Mouse (Mus musculus): ENCODE measurements at regions not wholly inside any gene's neighbourhood (a gene's known extent, or its start where the extent isn't known, plus 50 kb on each side); places are given as distances from the start of the nearest gene placed in this dataset.

- Histone ChIP-seq H3K36me3 (replicated peaks) (no peaks in the 10 kb centered on the region), H3K4me2 (no peak overlapping the region), H3K9ac (no peak overlapping the region), H3K27me3 (no peaks in the 10 kb centered on the region), H3K4me3 (replicated peaks) (no peak overlapping the region), H3K4me1 (peaks cover 4% of the 10 kb centered on the region; the same call in 1 of the 2 replicates), H3K27ac (no peak overlapping the region), H3K9me3 (no peaks in the 10 kb centered on the region)
- no peak for ATAC-seq (ENCODE audit: low FRiP score)
- 88% methylated on average over 3 of the region's 3 CpGs for WGBS
These were observed 172.0 kb upstream of the Ctso start for GRCm38 (mm10) chr3:81760383-81760782.

- no peak for ATAC-seq (ENCODE audit: low FRiP score)
- H3K9ac ChIP-seq = no peak overlapping the region
- H3K36me3 ChIP-seq (replicated peaks) = no peaks in the 10 kb centered on the region
- 39% methylated on average over 2 of the region's 2 CpGs for WGBS
- no peak overlapping the region for H3K4me2 ChIP-seq
- no peaks in the 10 kb centered on the region for H3K9me3 ChIP-seq
- H3K27ac ChIP-seq = no peak overlapping the region
- no peak overlapping the region for H3K4me3 ChIP-seq (replicated peaks)
- H3K27me3 ChIP-seq = no peaks in the 10 kb centered on the region
- H3K4me1 ChIP-seq = peaks cover 4% of the 10 kb centered on the region; the same call in 1 of the 2 replicates
These were observed 171.5 kb upstream of the Ctso start for GRCm38 (mm10) chr3:81760914-81761313.

- WGBS = 87% methylated on average over 3 of the region's 3 CpGs
- no peak overlapping the region for H3K9ac ChIP-seq
- H3K4me3 ChIP-seq (replicated peaks) = no peak overlapping the region
- H3K27me3 ChIP-seq = no peaks in the 10 kb centered on the region
- no peak for ATAC-seq (ENCODE audit: low FRiP score)
- H3K9me3 ChIP-seq = no peaks in the 10 kb centered on the region
- H3K36me3 ChIP-seq (replicated peaks) = no peaks in the 10 kb centered on the region
- no peaks in the 10 kb centered on the region for H3K4me1 ChIP-seq
- H3K4me2 ChIP-seq = no peak overlapping the region
- H3K27ac ChIP-seq = no peak overlapping the region
These were observed 160.6 kb upstream of the Ctso start for GRCm38 (mm10) chr3:81771812-81772211.

- ATAC-seq (ENCODE audit: low FRiP score) = no peak
- Histone ChIP-seq H3K27ac (no peak overlapping the region), H3K4me2 (no peak overlapping the region), H3K9me3 (no peaks in the 10 kb centered on the region), H3K27me3 (no peaks in the 10 kb centered on the region), H3K36me3 (replicated peaks) (no peaks in the 10 kb centered on the region), H3K9ac (no peak overlapping the region), H3K4me3 (replicated peaks) (no peak overlapping the region), H3K4me1 (no peaks in the 10 kb centered on the region)
These were observed 159.4 kb upstream of the Ctso start for GRCm38 (mm10) chr3:81773012-81773411.

- no peak for ATAC-seq (ENCODE audit: low FRiP score)
- no peaks in the 10 kb centered on the region for H3K36me3 ChIP-seq (replicated peaks)
- 93% methylated on average over 9 of the region's 9 CpGs for WGBS
- no peak overlapping the region for H3K4me2 ChIP-seq
- H3K4me1 ChIP-seq = peaks cover 4% of the 10 kb centered on the region; the same call in 1 of the 2 replicates
- no peak overlapping the region for H3K27ac ChIP-seq
- no peaks in the 10 kb centered on the region for H3K9me3 ChIP-seq
- H3K9ac ChIP-seq = no peak overlapping the region
- H3K4me3 ChIP-seq (replicated peaks) = no peak overlapping the region
- H3K27me3 ChIP-seq = no peaks in the 10 kb centered on the region
These were observed 150.3 kb upstream of the Ctso start for GRCm38 (mm10) chr3:81782081-81782480.

- Histone ChIP-seq H3K9ac (no peak overlapping the region; the same call in 1 of the 2 replicates), H3K27me3 (no peaks in the 10 kb centered on the region), H3K9me3 (no peaks in the 10 kb centered on the region), H3K36me3 (replicated peaks) (no peaks in the 10 kb centered on the region), H3K4me2 (peak overlapping the region; percentile 17), H3K4me3 (replicated peaks) (no peak overlapping the region), H3K4me1 (peaks cover 4% of the 10 kb centered on the region; the same call in 1 of the 2 replicates), H3K27ac (no peak overlapping the region)
- ATAC-seq (ENCODE audit: low FRiP score) = peak; percentile 49; the same call in 1 of the 2 replicates
- WGBS = 34% methylated on average over 15 of the region's 15 CpGs
These were observed 149.4 kb upstream of the Ctso start for GRCm38 (mm10) chr3:81782921-81783541.

GRCm38 (mm10) chr3:81788915-81789314, 143.5 kb upstream of the Ctso start:
- 83% methylated on average over 2 of the region's 2 CpGs for WGBS
- H3K4me1 ChIP-seq = no peaks in the 10 kb centered on the region
- no peak overlapping the region for H3K4me3 ChIP-seq (replicated peaks)
- H3K27me3 ChIP-seq = no peaks in the 10 kb centered on the region
- no peaks in the 10 kb centered on the region for H3K9me3 ChIP-seq
- H3K4me2 ChIP-seq = no peak overlapping the region
- ATAC-seq (ENCODE audit: low FRiP score) = no peak
- H3K9ac ChIP-seq = no peak overlapping the region
- H3K36me3 ChIP-seq (replicated peaks) = no peaks in the 10 kb centered on the region
- no peak overlapping the region for H3K27ac ChIP-seq

- H3K4me2 ChIP-seq = no peak overlapping the region
- H3K9ac ChIP-seq = no peak overlapping the region
- no peaks in the 10 kb centered on the region for H3K36me3 ChIP-seq (replicated peaks)
- H3K27me3 ChIP-seq = no peaks in the 10 kb centered on the region
- H3K9me3 ChIP-seq = no peaks in the 10 kb centered on the region
- no peak for ATAC-seq (ENCODE audit: low FRiP score)
- no peak overlapping the region for H3K4me3 ChIP-seq (replicated peaks)
- no peak overlapping the region for H3K27ac ChIP-seq
- WGBS = 92% methylated on average over 6 of the region's 6 CpGs
- H3K4me1 ChIP-seq = no peaks in the 10 kb centered on the region
These were observed 142.7 kb upstream of the Ctso start for GRCm38 (mm10) chr3:81789664-81790063.

- Histone ChIP-seq H3K9me3 (no peaks in the 10 kb centered on the region), H3K4me3 (replicated peaks) (no peak overlapping the region), H3K27me3 (no peaks in the 10 kb centered on the region), H3K9ac (no peak overlapping the region), H3K27ac (no peak overlapping the region), H3K36me3 (replicated peaks) (no peaks in the 10 kb centered on the region), H3K4me1 (no peaks in the 10 kb centered on the region), H3K4me2 (no peak overlapping the region)
- ATAC-seq (ENCODE audit: low FRiP score) = no peak
- 76% methylated on average over 2 of the region's 2 CpGs for WGBS
These were observed 130.3 kb upstream of the Ctso start for GRCm38 (mm10) chr3:81802096-81802495.

GRCm38 (mm10) chr3:81805745-81806144, 126.7 kb upstream of the Ctso start:
- no peak overlapping the region for H3K4me2 ChIP-seq
- H3K27ac ChIP-seq = no peak overlapping the region
- no peak overlapping the region for H3K9ac ChIP-seq
- H3K4me1 ChIP-seq = no peaks in the 10 kb centered on the region
- H3K27me3 ChIP-seq = no peaks in the 10 kb centered on the region
- H3K4me3 ChIP-seq (replicated peaks) = no peak overlapping the region
- H3K9me3 ChIP-seq = no peaks in the 10 kb centered on the region
- no peak for ATAC-seq (ENCODE audit: low FRiP score)
- no peaks in the 10 kb centered on the region for H3K36me3 ChIP-seq (replicated peaks)
- WGBS = 73% methylated on average over 4 of the region's 4 CpGs

- Histone ChIP-seq H3K36me3 (replicated peaks) (no peaks in the 10 kb centered on the region), H3K4me2 (no peak overlapping the region), H3K4me3 (replicated peaks) (no peak overlapping the region), H3K27me3 (no peaks in the 10 kb centered on the region), H3K27ac (no peak overlapping the region), H3K9me3 (no peaks in the 10 kb centered on the region), H3K9ac (no peak overlapping the region), H3K4me1 (no peaks in the 10 kb centered on the region)
- WGBS = 86% methylated on average over 2 of the region's 2 CpGs
- ATAC-seq (ENCODE audit: low FRiP score) = no peak
These were observed 122.8 kb upstream of the Ctso start for GRCm38 (mm10) chr3:81809604-81810003.

GRCm38 (mm10) chr3:81820304-81820703, 112.1 kb upstream of the Ctso start:
- Histone ChIP-seq H3K4me3 (replicated peaks) (no peak overlapping the region), H3K9ac (no peak overlapping the region), H3K27ac (no peak overlapping the region), H3K36me3 (replicated peaks) (no peaks in the 10 kb centered on the region), H3K4me2 (no peak overlapping the region), H3K27me3 (no peaks in the 10 kb centered on the region), H3K4me1 (no peaks in the 10 kb centered on the region), H3K9me3 (no peaks in the 10 kb centered on the region)
- WGBS = 80% methylated on average over 2 of the region's 2 CpGs
- no peak for ATAC-seq (ENCODE audit: low FRiP score)

- ATAC-seq (ENCODE audit: low FRiP score) = no peak
- H3K4me1 ChIP-seq = no peaks in the 10 kb centered on the region
- H3K36me3 ChIP-seq (replicated peaks) = no peaks in the 10 kb centered on the region
- H3K9ac ChIP-seq = no peak overlapping the region
- no peaks in the 10 kb centered on the region for H3K27me3 ChIP-seq
- H3K27ac ChIP-seq = no peak overlapping the region
- H3K4me2 ChIP-seq = no peak overlapping the region
- H3K4me3 ChIP-seq (replicated peaks) = no peak overlapping the region
- H3K9me3 ChIP-seq = no peaks in the 10 kb centered on the region
- 73% methylated on average over 2 of the region's 2 CpGs for WGBS
These were observed 102.9 kb upstream of the Ctso start for GRCm38 (mm10) chr3:81829525-81829924.

All from forebrain, embryonic 12.5 days (tissue).